Mouse (Mus musculus) heart, adult 2 months (tissue): ENCODE data around the gene Atp1b3. TPM values are rescaled to one million over a fixed set of nuclear protein-coding genes. Genes with fewer than 3 reads are reported as not detected.

Experiments
- DNase-seq, 2 experiments: peaks; one replicate each; pipeline ENCODE4 v3.0.0; 2021
- H3K27ac ChIP-seq: fragments of 200-600 bp; 2 replicates; pipeline ENCODE4 v1.8.1; 2022
- H3K27me3 ChIP-seq: fragments of 200-500 bp; 2 replicates; pipeline ENCODE4 v1.6.1; 2012; ENCODE audit warnings: mild to moderate bottlenecking, low read length, inconsistent platforms, mixed read lengths; ENCODE audit not compliant: control insufficient read depth, insufficient read depth
- H3K36me3 ChIP-seq: fragments of 200-500 bp; 2 replicates; pipeline ENCODE4 v1.6.1; 2012; ENCODE audit warnings: low read length, inconsistent platforms; ENCODE audit not compliant: control insufficient read depth, insufficient read depth
- H3K4me1 ChIP-seq: fragments of 200-500 bp; 2 replicates; pipeline ENCODE4 v1.6.1; 2011; ENCODE audit warnings: low read length; ENCODE audit not compliant: control insufficient read depth, insufficient read depth
- H3K4me3 ChIP-seq: fragments of 200-600 bp; 2 replicates; pipeline ENCODE4 v1.8.1; 2022
- H3K79me2 ChIP-seq: fragments of 200-500 bp; replicated peaks from 2 replicates; pipeline ENCODE4 v1.6.1; 2012; ENCODE audit warnings: mild to moderate bottlenecking, inconsistent platforms, low read length, moderate library complexity, mixed read lengths; ENCODE audit not compliant: control insufficient read depth, insufficient read depth
- H3K9ac ChIP-seq: fragments of 200-500 bp; 2 replicates; pipeline ENCODE4 v1.6.1; 2012; ENCODE audit warnings: low read depth, mild to moderate bottlenecking, control low read depth, inconsistent platforms, low read length, mixed read lengths
- CTCF ChIP-seq: fragments of 200-600 bp; IDR thresholded peaks from 2 replicates; pipeline ENCODE4 v1.8.1; 2022; ENCODE audit warnings: antibody characterized with exemption, mild to moderate bottlenecking, moderate library complexity
- EP300 ChIP-seq: fragments of 200-500 bp; IDR thresholded peaks from 2 replicates; pipeline ENCODE4 v1.6.1; 2011; ENCODE audit warnings: low read depth, low read length, control low read depth; ENCODE audit not compliant: insufficient read depth
- POLR2A ChIP-seq: fragments of 200-500 bp; IDR thresholded peaks from 2 replicates; pipeline ENCODE4 v1.6.1; 2011; ENCODE audit warnings: mild to moderate bottlenecking, low read depth, low read length, control low read depth; ENCODE audit not compliant: insufficient read depth
- WGBS: fragments of 180-500 bp; shearing (Covaris S2); methylation state at CpG from one replicate; pipeline ENCODE4 v1.1.7; 2018; 5-methylcytosine and 5-hydroxymethylcytosine counted together
- intact Hi-C: fragments of 180-260 bp; cut with DNase I; formaldehyde crosslinking; loops from one replicate; pipeline ENCODE4 v1.15.1; 2025
- polyA plus RNA-seq: library from polyadenylated mRNA; depleted of rRNA; stranded (reverse); fragments of >200 nt; gene quantifications from 2 replicates; pipeline ENCODE4 v1.2.3, GENCODE M21; 2012; rRNA removed
- total RNA-seq, 2 experiments: library from RNA; stranded (reverse); gene quantifications; 2 replicates each; pipeline ENCODE4 v1.2.3; 2021

Atp1b3 gene
- total and polyA plus RNA-seq, 3 experiments: 36.5 to 56.9 (median 55.5) TPM

- intact Hi-C loops: no loop called here
- WGBS: 58% methylated on average over 5 of the region's 5 CpGs
- Histone ChIP-seq H3K36me3 (no peaks in the 10 kb centered on the region), H3K9ac (no peak overlapping the region), H3K27me3 (no peaks in the 10 kb centered on the region), H3K27ac (no peak overlapping the region), H3K4me3 (no peak overlapping the region), H3K79me2 (no peaks in the 10 kb centered on the region), H3K4me1 (no peaks in the 10 kb centered on the region)
- DNase-seq: no peak
- TF ChIP-seq EP300: no peak
- no peak for TF ChIP-seq POLR2A
- no peak for TF ChIP-seq CTCF
Observed at GRCm38 (mm10) chr9:96319333-96319732, 44.9 kb downstream of the Atp1b3 start.

GRCm38 (mm10) chr9:96312074-96312473 lies 52.2 kb downstream of the Atp1b3 start:
- 78% methylated on average over 3 of the region's 3 CpGs for WGBS
- H3K36me3 ChIP-seq: no peaks in the 10 kb centered on the region
- TF ChIP-seq EP300 (no peak), POLR2A (no peak), CTCF (no peak)
- no peaks in the 10 kb centered on the region for H3K27me3 ChIP-seq
- DNase-seq: no peak
- H3K4me1 ChIP-seq: no peaks in the 10 kb centered on the region
- H3K4me3 ChIP-seq: no peak overlapping the region
- no peak overlapping the region for H3K27ac ChIP-seq
- intact Hi-C loops: no loop called here
- no peaks in the 10 kb centered on the region for H3K79me2 ChIP-seq
- H3K9ac ChIP-seq: no peak overlapping the region

GRCm38 (mm10) chr9:96308816-96309215 lies 55.4 kb downstream of the Atp1b3 start:
- intact Hi-C loops: no loop called here
- WGBS: 82% methylated on average over 3 of the region's 3 CpGs
- TF ChIP-seq CTCF (no peak), EP300 (no peak), POLR2A (no peak)
- Histone ChIP-seq H3K79me2 (no peaks in the 10 kb centered on the region), H3K27me3 (no peaks in the 10 kb centered on the region), H3K36me3 (no peaks in the 10 kb centered on the region), H3K9ac (no peak overlapping the region), H3K4me3 (no peak overlapping the region), H3K27ac (no peak overlapping the region), H3K4me1 (no peaks in the 10 kb centered on the region)
- no peak for DNase-seq

GRCm38 (mm10) chr9:96299324-96300008 lies 64.8 kb downstream of the Atp1b3 start:
- WGBS: 44% methylated on average over 3 of the region's 3 CpGs
- intact Hi-C loops: no loop called here
- Histone ChIP-seq H3K9ac (no peak overlapping the region), H3K36me3 (peaks cover 7% of the 10 kb centered on the region), H3K4me1 (no peaks in the 10 kb centered on the region; the same call in 1 of the 2 replicates), H3K4me3 (no peak overlapping the region), H3K27me3 (no peaks in the 10 kb centered on the region), H3K79me2 (no peaks in the 10 kb centered on the region; the same call in 1 of the 2 replicates), H3K27ac (no peak overlapping the region)
- no peak for DNase-seq
- TF ChIP-seq POLR2A: no peak
- no peak for TF ChIP-seq EP300
- TF ChIP-seq CTCF: no peak

- Histone ChIP-seq H3K4me1 (no peaks in the 10 kb centered on the region), H3K27me3 (no peaks in the 10 kb centered on the region), H3K36me3 (no peaks in the 10 kb centered on the region; the same call in 1 of the 2 replicates), H3K9ac (no peak overlapping the region), H3K27ac (no peak overlapping the region), H3K79me2 (no peaks in the 10 kb centered on the region), H3K4me3 (no peak overlapping the region)
- WGBS: 98% methylated on average over 7 of the region's 7 CpGs
- intact Hi-C loops: no loop called here
- no peak for TF ChIP-seq CTCF
- TF ChIP-seq POLR2A: no peak
- no peak for DNase-seq
Observed at GRCm38 (mm10) chr9:96292144-96292543, 72.1 kb downstream of the Atp1b3 start.

GRCm38 (mm10) chr9:96284916-96285315 lies 79.3 kb downstream of the Atp1b3 start:
- H3K9ac ChIP-seq: no peak overlapping the region
- intact Hi-C loops: loop anchor here (1.0 kb wide), 1 partner anchor 207 kb away; no protein-coding TSS in a partner anchor
- H3K4me1 ChIP-seq: no peaks in the 10 kb centered on the region; the same call in 1 of the 2 replicates
- H3K79me2 ChIP-seq: no peaks in the 10 kb centered on the region
- TF ChIP-seq POLR2A (no peak), CTCF (peak; percentile 74), EP300 (no peak)
- H3K27ac ChIP-seq: no peak overlapping the region
- H3K36me3 ChIP-seq: no peaks in the 10 kb centered on the region
- H3K27me3 ChIP-seq: no peaks in the 10 kb centered on the region
- DNase-seq: no peak
- H3K4me3 ChIP-seq: no peak overlapping the region
- WGBS: 11% methylated on average over 1 of the region's 1 CpGs

Other genes with a start within 250 kb of the Atp1b3 start
- gene Gk5, start 245.1 kb downstream of the Atp1b3 start, total RNA-seq: 1 to 10 TPM; 2.7 to 3.1 TPM
- gene Gk5, start 245.1 kb downstream of the Atp1b3 start, polyA plus RNA-seq: 2.0 and 3.4 TPM in 2 replicates
- gene Tfdp2, start 168.2 kb downstream of the Atp1b3 start, total RNA-seq: 100 to 1,000 TPM in 1 of 2 experiments, 10 to 100 TPM in 1; 83.4 to 131 TPM
- gene Tfdp2, start 168.2 kb downstream of the Atp1b3 start, polyA plus RNA-seq: 18.5 and 27.4 TPM in 2 replicates
- 10 to 100 TPM; 75.8 to 84.5 TPM for gene Rnf7, start 114.2 kb upstream of the Atp1b3 start, total RNA-seq
- gene Rnf7, start 114.2 kb upstream of the Atp1b3 start, polyA plus RNA-seq: 195 and 197 TPM in 2 replicates
- not detected for gene Gm28729, start 160.8 kb upstream of the Atp1b3 start, total RNA-seq
- not detected in 2 replicates for gene Gm28729, start 160.8 kb upstream of the Atp1b3 start, polyA plus RNA-seq